Mouse (Mus musculus) ES-Bruce4 (cell line): Measurements from ENCODE around the gene Cntfr. TPM values are rescaled to one million over a fixed set of nuclear protein-coding genes. Genes with fewer than 3 reads are reported as not detected.

ENCODE experiments used
- H3K27ac ChIP-seq: 2 replicates; pipeline ENCODE4 v1.5.1; 2012; ENCODE audit warnings: low read length, inconsistent platforms; ENCODE audit not compliant: insufficient read depth
- H3K27me3 ChIP-seq: 2 replicates; pipeline ENCODE4 v1.6.1; 2012; ENCODE audit warnings: mild to moderate bottlenecking, low read length, inconsistent platforms; ENCODE audit not compliant: control insufficient read depth, poor library complexity, insufficient read depth, severe bottlenecking
- H3K36me3 ChIP-seq: 2 replicates; pipeline ENCODE4 v1.6.1; 2012; ENCODE audit warnings: inconsistent platforms, mild to moderate bottlenecking, low read length, moderate library complexity; ENCODE audit not compliant: control insufficient read depth, poor library complexity, insufficient read depth, severe bottlenecking
- H3K4me1 ChIP-seq: one replicate; pipeline ENCODE4 v1.8.1; 2011; ENCODE audit warnings: low read length; ENCODE audit not compliant: control insufficient read depth, insufficient read depth
- H3K4me3 ChIP-seq: 2 replicates; pipeline ENCODE4 v1.5.1; 2011; ENCODE audit warnings: low read depth, mild to moderate bottlenecking, low read length
- H3K9ac ChIP-seq: 2 replicates; pipeline ENCODE4 v1.6.1; 2012; ENCODE audit warnings: low read depth, mild to moderate bottlenecking, inconsistent platforms; ENCODE audit not compliant: poor library complexity, severe bottlenecking
- H3K9me3 ChIP-seq: replicated peaks from 2 replicates; pipeline ENCODE4 v1.6.1; 2012; ENCODE audit warnings: mild to moderate bottlenecking, low read length, inconsistent platforms; ENCODE audit not compliant: control insufficient read depth, poor library complexity, insufficient read depth, severe bottlenecking
- CTCF ChIP-seq: IDR thresholded peaks from one replicate; pipeline ENCODE4 v1.8.1; 2011; ENCODE audit warnings: low read depth, low read length
- EP300 ChIP-seq: IDR thresholded peaks from 2 replicates; pipeline ENCODE4 v1.6.1; 2011; ENCODE audit warnings: low read depth, low read length; ENCODE audit not compliant: insufficient read depth
- POLR2A ChIP-seq: IDR thresholded peaks from one replicate; pipeline ENCODE4 v1.8.1; 2011; ENCODE audit warnings: low read length; ENCODE audit not compliant: insufficient read depth
- polyA plus RNA-seq: library from polyadenylated mRNA; stranded (reverse); fragments of >200 nt; gene quantifications from 2 replicates; pipeline ENCODE4 v1.2.4, GENCODE M21; 2011; ENCODE audit warnings: low read depth; ENCODE audit not compliant: missing spikeins, insufficient read depth, insufficient read length

The Cntfr gene
- polyA plus RNA-seq, 1 experiment, result 23.9 TPM

GRCm38 (mm10) chr4:41638828-41639213 is 58.1 kb downstream of the Cntfr start:
- H3K9me3 ChIP-seq, result no peaks in the 10 kb centered on the region
- H3K36me3 ChIP-seq, result no peaks in the 10 kb centered on the region
- H3K9ac ChIP-seq, result no peak overlapping the region
- H3K4me1 ChIP-seq, result peaks cover 5% of the 10 kb centered on the region
- no peaks in the 10 kb centered on the region for H3K27me3 ChIP-seq
- H3K4me3 ChIP-seq, result no peak overlapping the region
- no peak for TF ChIP-seq CTCF
- TF ChIP-seq POLR2A, result no peak
- TF ChIP-seq EP300, result no peak
- H3K27ac ChIP-seq, result no peak overlapping the region

GRCm38 (mm10) chr4:41638186-41638731 is 58.6 kb downstream of the Cntfr start:
- Histone ChIP-seq H3K9ac (no peak overlapping the region), H3K27ac (no peak overlapping the region), H3K4me1 (peaks cover 5% of the 10 kb centered on the region), H3K4me3 (no peak overlapping the region), H3K27me3 (no peaks in the 10 kb centered on the region), H3K9me3 (no peaks in the 10 kb centered on the region), H3K36me3 (no peaks in the 10 kb centered on the region)
- TF ChIP-seq CTCF (no peak), EP300 (no peak), POLR2A (no peak)

- Histone ChIP-seq H3K27ac (no peak overlapping the region), H3K36me3 (no peaks in the 10 kb centered on the region), H3K9me3 (no peaks in the 10 kb centered on the region), H3K27me3 (no peaks in the 10 kb centered on the region), H3K4me1 (peaks cover 5% of the 10 kb centered on the region), H3K9ac (no peak overlapping the region), H3K4me3 (no peak overlapping the region)
- TF ChIP-seq POLR2A (no peak), EP300 (no peak), CTCF (no peak)
Observed at GRCm38 (mm10) chr4:41636882-41637635, 59.8 kb downstream of the Cntfr start.

- no peak overlapping the region for H3K9ac ChIP-seq
- H3K4me1 ChIP-seq, result peaks cover 5% of the 10 kb centered on the region
- H3K27ac ChIP-seq, result no peak overlapping the region
- TF ChIP-seq CTCF, result no peak
- TF ChIP-seq EP300, result no peak
- TF ChIP-seq POLR2A, result no peak
- H3K9me3 ChIP-seq, result no peaks in the 10 kb centered on the region
- no peaks in the 10 kb centered on the region for H3K27me3 ChIP-seq
- no peaks in the 10 kb centered on the region for H3K36me3 ChIP-seq
- H3K4me3 ChIP-seq, result no peak overlapping the region
Observed at GRCm38 (mm10) chr4:41636366-41636765, 60.5 kb downstream of the Cntfr start.

GRCm38 (mm10) chr4:41635906-41636305 is 61.0 kb downstream of the Cntfr start:
- Histone ChIP-seq H3K27me3 (no peaks in the 10 kb centered on the region), H3K9ac (no peak overlapping the region), H3K27ac (no peak overlapping the region), H3K4me3 (no peak overlapping the region), H3K36me3 (no peaks in the 10 kb centered on the region), H3K4me1 (peaks cover 6% of the 10 kb centered on the region), H3K9me3 (no peaks in the 10 kb centered on the region)
- no peak for TF ChIP-seq EP300
- no peak for TF ChIP-seq POLR2A
- no peak for TF ChIP-seq CTCF

GRCm38 (mm10) chr4:41635224-41635623 is 61.7 kb downstream of the Cntfr start:
- H3K9me3 ChIP-seq, result no peaks in the 10 kb centered on the region
- TF ChIP-seq EP300, result no peak
- TF ChIP-seq POLR2A, result no peak
- no peak for TF ChIP-seq CTCF
- H3K4me3 ChIP-seq, result no peak overlapping the region
- H3K36me3 ChIP-seq, result no peaks in the 10 kb centered on the region
- H3K27me3 ChIP-seq, result no peaks in the 10 kb centered on the region
- H3K9ac ChIP-seq, result no peak overlapping the region
- H3K27ac ChIP-seq, result no peak overlapping the region
- H3K4me1 ChIP-seq, result peaks cover 6% of the 10 kb centered on the region
